Mouse (Mus musculus) liver, adult 2 months (tissue): ENCODE data around the gene Hadha.
A peak's percentile ranks its signal among the peaks of the same experiment; 100 is the strongest.

ENCODE experiments used
- CTCF ChIP-seq: fragments of 200-500 bp; IDR thresholded peaks from 2 replicates; pipeline ENCODE4 v1.5.1; 2011; ENCODE audit warnings: low read depth, low read length, control low read depth
- POLR2A ChIP-seq: fragments of 200-500 bp; IDR thresholded peaks from 2 replicates; pipeline ENCODE4 v1.6.1; 2011; ENCODE audit warnings: low read length, control low read depth; ENCODE audit not compliant: insufficient read depth; ENCODE audit errors: extremely low read depth

DNA sequence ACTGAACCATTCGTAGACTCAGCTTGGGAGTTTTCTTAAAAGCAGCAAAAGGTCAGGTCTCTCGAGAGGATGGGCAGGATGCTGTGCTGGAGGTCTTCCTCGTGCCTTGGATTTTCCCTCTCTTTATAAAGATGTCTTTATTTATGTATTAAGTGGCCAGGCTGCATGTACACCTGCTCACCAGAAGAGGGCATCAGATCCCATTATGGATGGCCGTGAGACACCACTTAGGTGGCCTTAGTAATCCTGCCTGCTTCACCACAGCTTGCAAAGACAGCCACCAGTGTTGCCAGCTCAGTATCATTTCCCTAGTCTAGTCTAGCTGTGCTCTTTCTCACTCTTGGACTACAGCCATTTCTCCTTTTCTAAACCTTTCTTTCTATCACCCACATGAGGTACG, 29.4 kb downstream of the Hadha start:
- TF ChIP-seq CTCF = peak; percentile 78
- TF ChIP-seq POLR2A = no peak
